Mouse (Mus musculus) hindbrain, embryonic 15.5 days (tissue): ENCODE data around the gene Tnks1bp1. TPM values are rescaled to one million over a fixed set of nuclear protein-coding genes. Genes with fewer than 3 reads are reported as not detected.
A peak's percentile ranks its signal among the peaks of the same experiment; 100 is the strongest.

Source experiments
- ATAC-seq: fragments of 200-750 bp; cut with Nextera tagmentation; 2 replicates; pipeline ENCODE4 v1.8.0; 2017; ENCODE audit warnings: low read depth, moderate number of reproducible peaks, moderate TSS enrichment; ENCODE audit not compliant: low FRiP score
- H3K27ac ChIP-seq: fragments of 300-500 bp; sonication (generic); replicated peaks from 2 replicates; pipeline ENCODE4 v1.5.1; 2015; ENCODE audit warnings: mild to moderate bottlenecking, inconsistent platforms
- H3K27me3 ChIP-seq: fragments of 300-500 bp; sonication (generic); 2 replicates; pipeline ENCODE4 v1.6.1; 2015; ENCODE audit warnings: control low read depth, inconsistent platforms
- H3K36me3 ChIP-seq: fragments of 300-500 bp; sonication (generic); 2 replicates; pipeline ENCODE4 v1.6.1; 2015; ENCODE audit warnings: control low read depth, inconsistent platforms
- H3K4me1 ChIP-seq: fragments of 300-500 bp; sonication (generic); replicated peaks from 2 replicates; pipeline ENCODE4 v1.6.1; 2015; ENCODE audit warnings: control low read depth, inconsistent platforms
- H3K4me2 ChIP-seq: fragments of 300-500 bp; sonication (generic); 2 replicates; pipeline ENCODE4 v1.6.1; 2015; ENCODE audit warnings: moderate library complexity, mild to moderate bottlenecking, inconsistent platforms
- H3K4me3 ChIP-seq: fragments of 300-500 bp; sonication (generic); 2 replicates; pipeline ENCODE4 v1.5.1; 2015; ENCODE audit warnings: mild to moderate bottlenecking, inconsistent platforms
- H3K9ac ChIP-seq: fragments of 300-500 bp; sonication (generic); 2 replicates; pipeline ENCODE4 v1.6.1; 2015; ENCODE audit warnings: inconsistent platforms
- H3K9me3 ChIP-seq: fragments of 300-500 bp; sonication (generic); 2 replicates; pipeline ENCODE4 v1.6.1; 2016; ENCODE audit warnings: control low read depth, inconsistent platforms
- WGBS: fragments of 180-500 bp; shearing (Covaris S2); methylation state at CpG from one replicate; pipeline ENCODE4 v1.1.7; 2015; 5-methylcytosine and 5-hydroxymethylcytosine counted together
- polyA plus RNA-seq: library from polyadenylated mRNA; unstranded; fragments of >200 nt; fragmentation: Nextera tagmentation; extraction: Ambion mirVana; gene quantifications from 2 replicates; pipeline ENCODE4 v1.2.1, GENCODE M21; 2015

The Tnks1bp1 gene
- polyA plus RNA-seq, 1 experiment from 2014 or later, result 24.4 TPM

GRCm38 (mm10) chr2:85014588-85014982 lies 33.2 kb upstream of the Tnks1bp1 start:
- Histone ChIP-seq H3K9ac (no peak overlapping the region), H3K27ac (no peak overlapping the region), H3K4me2 (no peak overlapping the region), H3K36me3 (no peaks in the 10 kb centered on the region), H3K9me3 (no peaks in the 10 kb centered on the region), H3K4me3 (no peak overlapping the region), H3K4me1 (peaks cover 6% of the 10 kb centered on the region; the same call in 1 of the 2 replicates), H3K27me3 (no peaks in the 10 kb centered on the region)
- ATAC-seq, result no peak
- WGBS, result 69% methylated on average over 3 of the region's 3 CpGs

GRCm38 (mm10) chr2:85022043-85022442 lies 25.8 kb upstream of the Tnks1bp1 start:
- Histone ChIP-seq H3K4me3 (no peak overlapping the region), H3K27me3 (no peaks in the 10 kb centered on the region), H3K9ac (no peak overlapping the region), H3K4me1 (no peaks in the 10 kb centered on the region), H3K9me3 (no peaks in the 10 kb centered on the region), H3K36me3 (no peaks in the 10 kb centered on the region), H3K27ac (no peak overlapping the region), H3K4me2 (no peak overlapping the region)
- 29% methylated on average over 4 of the region's 4 CpGs for WGBS
- no peak for ATAC-seq

- Histone ChIP-seq H3K9me3 (no peaks in the 10 kb centered on the region), H3K27ac (no peak overlapping the region), H3K4me2 (no peak overlapping the region), H3K27me3 (no peaks in the 10 kb centered on the region), H3K9ac (no peak overlapping the region), H3K4me3 (no peak overlapping the region), H3K4me1 (no peaks in the 10 kb centered on the region), H3K36me3 (no peaks in the 10 kb centered on the region)
- 87% methylated on average over 3 of the region's 3 CpGs for WGBS
- no peak for ATAC-seq
Observed at GRCm38 (mm10) chr2:85026178-85026577, 21.6 kb upstream of the Tnks1bp1 start.

- no peak overlapping the region for H3K4me3 ChIP-seq
- no peaks in the 10 kb centered on the region for H3K4me1 ChIP-seq
- 81% methylated on average over 5 of the region's 5 CpGs for WGBS
Observed at GRCm38 (mm10) chr2:85027281-85027680, 20.5 kb upstream of the Tnks1bp1 start.

GRCm38 (mm10) chr2:85029897-85030296 lies 17.9 kb upstream of the Tnks1bp1 start:
- Histone ChIP-seq H3K9me3 (no peaks in the 10 kb centered on the region), H3K36me3 (no peaks in the 10 kb centered on the region), H3K27me3 (no peaks in the 10 kb centered on the region), H3K9ac (no peak overlapping the region), H3K27ac (no peak overlapping the region), H3K4me3 (no peak overlapping the region), H3K4me2 (no peak overlapping the region), H3K4me1 (no peaks in the 10 kb centered on the region)
- no peak for ATAC-seq
- 60% methylated on average over 6 of the region's 6 CpGs for WGBS

More at GRCm38 (mm10) chr2:85027281-85027680, 20.5 kb upstream of the Tnks1bp1 start:
- Histone ChIP-seq H3K9ac (no peak overlapping the region), H3K9me3 (no peaks in the 10 kb centered on the region), H3K27me3 (no peaks in the 10 kb centered on the region), H3K27ac (no peak overlapping the region), H3K4me2 (no peak overlapping the region), H3K36me3 (no peaks in the 10 kb centered on the region)
- ATAC-seq, result no peak

- Histone ChIP-seq H3K4me3 (no peak overlapping the region), H3K27ac (no peak overlapping the region), H3K9me3 (no peaks in the 10 kb centered on the region), H3K4me2 (no peak overlapping the region), H3K36me3 (no peaks in the 10 kb centered on the region), H3K4me1 (peaks cover 2% of the 10 kb centered on the region), H3K9ac (no peak overlapping the region), H3K27me3 (no peaks in the 10 kb centered on the region)
- no peak for ATAC-seq
- 70% methylated on average over 6 of the region's 6 CpGs for WGBS
Observed at GRCm38 (mm10) chr2:85030989-85031388, 16.8 kb upstream of the Tnks1bp1 start.

- Histone ChIP-seq H3K4me2 (no peak overlapping the region), H3K4me3 (no peak overlapping the region)
- 83% methylated on average over 2 of the region's 2 CpGs for WGBS
Observed at GRCm38 (mm10) chr2:85033121-85033520, 14.7 kb upstream of the Tnks1bp1 start.

GRCm38 (mm10) chr2:85034169-85034568 lies 13.7 kb upstream of the Tnks1bp1 start:
- Histone ChIP-seq H3K4me3 (no peak overlapping the region), H3K27ac (no peak overlapping the region), H3K9ac (no peak overlapping the region), H3K36me3 (no peaks in the 10 kb centered on the region), H3K4me2 (no peak overlapping the region), H3K4me1 (peaks cover 20% of the 10 kb centered on the region), H3K27me3 (no peaks in the 10 kb centered on the region), H3K9me3 (no peaks in the 10 kb centered on the region)
- WGBS, result 78% methylated on average over 7 of the region's 7 CpGs
- ATAC-seq, result no peak

More at GRCm38 (mm10) chr2:85033121-85033520, 14.7 kb upstream of the Tnks1bp1 start:
- Histone ChIP-seq H3K4me1 (peaks cover 14% of the 10 kb centered on the region), H3K9ac (no peak overlapping the region), H3K27ac (no peak overlapping the region), H3K36me3 (no peaks in the 10 kb centered on the region), H3K27me3 (no peaks in the 10 kb centered on the region), H3K9me3 (no peaks in the 10 kb centered on the region)
- no peak for ATAC-seq

GRCm38 (mm10) chr2:85036507-85037046 lies 11.2 kb upstream of the Tnks1bp1 start:
- no peaks in the 10 kb centered on the region for H3K27me3 ChIP-seq
- peak; percentile 57 for ATAC-seq
- WGBS, result 12% methylated on average over 11 of the region's 11 CpGs

GRCm38 (mm10) chr2:85037047-85038026 lies 10.5 kb upstream of the Tnks1bp1 start, which contains the start of the genes Ssrp1 and P2rx3:
TSS of gene Ssrp1 (plus strand) at chr2:85037234.
TSS of gene P2rx3 (minus strand) at chr2:85037462.
- H3K9me3 ChIP-seq, result no peaks in the 10 kb centered on the region
- peak within 1 kb of the TSS; percentile 91 for H3K9ac ChIP-seq
- H3K4me2 ChIP-seq, result peak within 1 kb of the TSS; percentile 83
- under 1% methylated on average over 66 of the region's 66 CpGs for WGBS
- ATAC-seq, result peak; percentile 97
- H3K27me3 ChIP-seq, result no peaks in the 10 kb centered on the region
- H3K4me3 ChIP-seq, result peak within 1 kb of the TSS; percentile 75
- H3K4me1 ChIP-seq, result peaks cover 20% of the 10 kb centered on the region
- H3K27ac ChIP-seq, result peak within 1 kb of the TSS; percentile 83
- H3K36me3 ChIP-seq, result peaks cover 30% of the 10 kb centered on the region

More at GRCm38 (mm10) chr2:85036507-85037046, 11.2 kb upstream of the Tnks1bp1 start:
- Histone ChIP-seq H3K4me3 (peak overlapping the region; percentile 75), H3K4me2 (peak overlapping the region; percentile 83), H3K9ac (peak overlapping the region; percentile 91), H3K9me3 (no peaks in the 10 kb centered on the region), H3K4me1 (peaks cover 20% of the 10 kb centered on the region), H3K27ac (peak overlapping the region; percentile 83), H3K36me3 (peaks cover 23% of the 10 kb centered on the region)

GRCm38 (mm10) chr2:85038336-85038735 lies 9.5 kb upstream of the Tnks1bp1 start:
- 84% methylated on average over 13 of the region's 13 CpGs for WGBS
- Histone ChIP-seq H3K4me2 (peak overlapping the region; percentile 83), H3K4me3 (peak overlapping the region; percentile 75), H3K36me3 (peaks cover 40% of the 10 kb centered on the region), H3K9me3 (no peaks in the 10 kb centered on the region), H3K4me1 (peaks cover 20% of the 10 kb centered on the region), H3K27ac (no peak overlapping the region), H3K9ac (peak overlapping the region; percentile 91), H3K27me3 (no peaks in the 10 kb centered on the region)
- no peak for ATAC-seq

- Histone ChIP-seq H3K4me1 (peaks cover 13% of the 10 kb centered on the region), H3K4me3 (no peak overlapping the region), H3K27me3 (no peaks in the 10 kb centered on the region), H3K9me3 (no peaks in the 10 kb centered on the region), H3K27ac (no peak overlapping the region), H3K4me2 (no peak overlapping the region), H3K9ac (no peak overlapping the region), H3K36me3 (peaks cover 76% of the 10 kb centered on the region)
- no peak for ATAC-seq
- 93% methylated on average over 7 of the region's 7 CpGs for WGBS
Observed at GRCm38 (mm10) chr2:85043623-85044022, 4.2 kb upstream of the Tnks1bp1 start.
